Mouse (Mus musculus): ENCODE measurements around the gene Adal. TPM values are rescaled to one million over a fixed set of nuclear protein-coding genes. Genes with fewer than 3 reads are reported as not detected.

The Adal gene
- total RNA-seq, 1 experiment: 14.8 TPM

DNA sequence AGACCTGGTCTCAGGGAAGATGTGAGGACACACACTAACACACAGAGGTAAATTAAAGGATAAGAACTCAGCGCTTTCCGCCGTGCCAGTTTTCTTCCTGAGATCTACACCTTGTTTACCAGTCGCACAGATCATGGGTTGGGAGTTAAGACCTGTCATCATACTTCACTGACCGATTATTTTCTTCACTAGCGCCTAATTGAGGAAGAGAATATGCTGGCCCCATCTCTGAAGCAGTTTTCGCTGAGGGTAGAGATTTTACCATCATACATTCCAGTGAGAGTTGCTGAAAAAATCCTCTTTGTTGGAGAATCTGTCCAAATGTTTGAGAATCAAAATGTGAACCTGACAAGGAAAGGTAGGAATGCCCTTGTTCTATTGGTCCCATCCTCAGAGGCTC lies 43.9 kb downstream of the Adal start:
- no peak for TF ChIP-seq HCFC1 (IDR thresholded peaks at IDR 0.05; ENCODE audit: borderline replicate concordance, insufficient read depth, low read length)
- TF ChIP-seq MAFK (IDR thresholded peaks at IDR 0.05; ENCODE audit: insufficient read depth, low read depth, low read length): no peak
- no peak for TF ChIP-seq ZC3H11A (IDR thresholded peaks at IDR 0.05; ENCODE audit: borderline replicate concordance, low read depth, low read length)
- no peak for TF ChIP-seq ZNF384 (IDR thresholded peaks at IDR 0.05; ENCODE audit: low read depth, low read length)
- no peak for TF ChIP-seq CHD2 (IDR thresholded peaks at IDR 0.05; ENCODE audit: low read depth, low read length)
- Histone ChIP-seq H3K9ac (ENCODE audit: insufficient read depth, low read depth, low read length, poor library complexity, severe bottlenecking) (no peak overlapping the region), H3K36me3 (ENCODE audit: control insufficient read depth, insufficient read depth, low read length, poor library complexity, severe bottlenecking) (peaks cover 21% of the 10 kb centered on the region), H3K4me3 (ENCODE audit: insufficient read depth in 1 of 2, low read depth in 1 of 2, low read length in 2 of 2, poor library complexity in 1 of 2, severe bottlenecking in 1 of 2) (no peak overlapping the region), H3K9me3 (ENCODE audit: control insufficient read depth, insufficient read depth, low read depth, low read length) (no peaks in the 10 kb centered on the region), H3K4me1 (ENCODE audit: control insufficient read depth in 2 of 2, insufficient read depth in 2 of 2, low read length in 2 of 2, poor library complexity in 1 of 2) (no peaks in the 10 kb centered on the region), H3K27ac (ENCODE audit: insufficient read depth, low read depth, low read length, poor library complexity, severe bottlenecking) (no peak overlapping the region)
- in situ Hi-C loops (cut with MboI; ENCODE audit: low sequenced_read_pairs in 2 of 2, unreplicated experiment in 2 of 2): loop anchor here (10.0 kb wide), 2 partner anchors 151 to 161 kb away; no protein-coding TSS in a partner anchor
- no peak for DNase-seq (ENCODE audit: low read depth, low spot score)

DNA sequence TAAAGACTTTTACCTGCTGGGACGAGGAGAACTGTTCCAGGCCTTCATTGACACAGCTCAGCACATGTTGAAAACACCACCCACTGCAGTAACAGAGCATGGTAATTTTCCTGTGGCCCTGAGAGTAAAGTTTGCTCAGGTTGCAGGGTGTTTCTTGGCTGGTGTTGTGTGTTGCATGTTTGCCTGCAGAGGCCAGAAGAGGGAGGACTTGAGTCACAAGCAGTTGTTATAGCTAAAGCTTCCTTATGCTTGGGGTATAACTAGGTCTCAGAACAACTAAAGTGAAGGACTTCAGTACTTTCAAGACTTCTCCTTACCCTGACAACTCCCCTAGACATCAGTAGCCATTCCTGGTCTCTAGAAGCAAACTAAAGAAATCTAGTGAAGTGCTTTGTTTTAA lies 48.3 kb downstream of the Adal start:
- Histone ChIP-seq H3K4me1 (ENCODE audit: control insufficient read depth in 2 of 2, insufficient read depth in 2 of 2, low read length in 2 of 2, poor library complexity in 1 of 2) (no peaks in the 10 kb centered on the region), H3K9ac (ENCODE audit: insufficient read depth, low read depth, low read length, poor library complexity, severe bottlenecking) (no peak overlapping the region), H3K36me3 (ENCODE audit: control insufficient read depth, insufficient read depth, low read length, poor library complexity, severe bottlenecking) (peaks cover 39% of the 10 kb centered on the region), H3K27ac (ENCODE audit: insufficient read depth, low read depth, low read length, poor library complexity, severe bottlenecking) (no peak overlapping the region), H3K4me3 (ENCODE audit: insufficient read depth in 1 of 2, low read depth in 1 of 2, low read length in 2 of 2, poor library complexity in 1 of 2, severe bottlenecking in 1 of 2) (no peak overlapping the region), H3K9me3 (ENCODE audit: control insufficient read depth, insufficient read depth, low read depth, low read length) (no peaks in the 10 kb centered on the region)
- TF ChIP-seq ZC3H11A (IDR thresholded peaks at IDR 0.05; ENCODE audit: borderline replicate concordance, low read depth, low read length) (no peak), ZNF384 (IDR thresholded peaks at IDR 0.05; ENCODE audit: low read depth, low read length) (no peak), CHD2 (IDR thresholded peaks at IDR 0.05; ENCODE audit: low read depth, low read length) (no peak), HCFC1 (IDR thresholded peaks at IDR 0.05; ENCODE audit: borderline replicate concordance, insufficient read depth, low read length) (no peak), MAFK (IDR thresholded peaks at IDR 0.05; ENCODE audit: insufficient read depth, low read depth, low read length) (no peak)
- in situ Hi-C loops (cut with MboI; ENCODE audit: low sequenced_read_pairs in 2 of 2, unreplicated experiment in 2 of 2): loop anchor here (10.0 kb wide), 2 partner anchors 146 to 156 kb away; no protein-coding TSS in a partner anchor
- DNase-seq (ENCODE audit: low read depth, low spot score): no peak

DNA sequence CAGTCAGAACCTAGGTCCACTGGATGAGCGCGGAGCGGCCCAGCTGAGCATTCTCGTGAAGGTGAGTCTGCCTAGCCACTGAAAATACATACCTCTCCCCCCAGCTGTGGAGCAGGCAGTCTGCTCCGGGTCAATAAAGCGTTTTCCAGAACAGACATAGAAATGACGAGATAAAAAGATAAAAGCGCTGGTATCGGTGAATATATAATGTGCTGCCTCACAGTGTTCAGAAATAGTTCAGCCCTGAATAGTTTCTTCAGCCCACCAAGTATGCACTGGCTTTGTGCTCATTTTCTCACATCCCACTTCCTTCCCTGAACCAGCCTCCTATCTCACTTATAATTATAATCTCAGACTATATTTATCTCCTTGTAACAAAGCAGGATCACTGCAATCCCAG lies 55.2 kb downstream of the Adal start:
- Histone ChIP-seq H3K27ac (ENCODE audit: insufficient read depth, low read depth, low read length, poor library complexity, severe bottlenecking) (no peak overlapping the region), H3K36me3 (ENCODE audit: control insufficient read depth, insufficient read depth, low read length, poor library complexity, severe bottlenecking) (peaks cover 34% of the 10 kb centered on the region), H3K9me3 (ENCODE audit: control insufficient read depth, insufficient read depth, low read depth, low read length) (no peaks in the 10 kb centered on the region), H3K4me3 (ENCODE audit: insufficient read depth in 1 of 2, low read depth in 1 of 2, low read length in 2 of 2, poor library complexity in 1 of 2, severe bottlenecking in 1 of 2) (no peak overlapping the region), H3K9ac (ENCODE audit: insufficient read depth, low read depth, low read length, poor library complexity, severe bottlenecking) (no peak overlapping the region), H3K4me1 (ENCODE audit: control insufficient read depth in 2 of 2, insufficient read depth in 2 of 2, low read length in 2 of 2, poor library complexity in 1 of 2) (no peaks in the 10 kb centered on the region)
- in situ Hi-C loops (cut with MboI; ENCODE audit: low sequenced_read_pairs in 2 of 2, unreplicated experiment in 2 of 2): no loop called here
- TF ChIP-seq MAFK (IDR thresholded peaks at IDR 0.05; ENCODE audit: insufficient read depth, low read depth, low read length) (no peak), ZNF384 (IDR thresholded peaks at IDR 0.05; ENCODE audit: low read depth, low read length) (no peak), HCFC1 (IDR thresholded peaks at IDR 0.05; ENCODE audit: borderline replicate concordance, insufficient read depth, low read length) (no peak), CHD2 (IDR thresholded peaks at IDR 0.05; ENCODE audit: low read depth, low read length) (no peak), ZC3H11A (IDR thresholded peaks at IDR 0.05; ENCODE audit: borderline replicate concordance, low read depth, low read length) (no peak)
- DNase-seq (ENCODE audit: low read depth, low spot score): no peak

DNA sequence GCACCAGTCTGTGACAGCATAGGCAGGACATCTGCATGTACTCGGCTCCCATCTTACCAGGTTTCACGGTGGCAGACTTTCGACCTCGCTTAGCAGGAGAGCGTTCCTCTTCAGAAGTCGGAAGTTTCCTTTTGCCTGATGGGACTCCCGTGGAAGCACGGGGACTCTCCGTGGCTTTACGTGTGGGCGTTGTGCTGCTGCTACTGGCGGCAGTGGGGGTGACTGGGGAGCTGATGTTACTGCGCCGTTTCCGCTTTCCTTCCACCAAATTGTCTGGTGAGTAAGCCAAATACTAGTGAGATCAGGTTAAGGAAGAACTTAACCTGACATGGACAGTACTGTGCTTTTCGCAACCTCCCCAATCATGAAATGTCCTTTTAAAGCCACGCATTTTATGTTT lies 64.0 kb downstream of the Adal start:
- Histone ChIP-seq H3K9ac (ENCODE audit: insufficient read depth, low read depth, low read length, poor library complexity, severe bottlenecking) (no peak overlapping the region), H3K9me3 (ENCODE audit: control insufficient read depth, insufficient read depth, low read depth, low read length) (no peaks in the 10 kb centered on the region), H3K4me3 (ENCODE audit: insufficient read depth in 1 of 2, low read depth in 1 of 2, low read length in 2 of 2, poor library complexity in 1 of 2, severe bottlenecking in 1 of 2) (no peak overlapping the region), H3K4me1 (ENCODE audit: control insufficient read depth in 2 of 2, insufficient read depth in 2 of 2, low read length in 2 of 2, poor library complexity in 1 of 2) (no peaks in the 10 kb centered on the region), H3K36me3 (ENCODE audit: control insufficient read depth, insufficient read depth, low read length, poor library complexity, severe bottlenecking) (peaks cover 28% of the 10 kb centered on the region), H3K27ac (ENCODE audit: insufficient read depth, low read depth, low read length, poor library complexity, severe bottlenecking) (no peak overlapping the region)
- no peak for DNase-seq (ENCODE audit: low read depth, low spot score)
- no peak for TF ChIP-seq CHD2 (IDR thresholded peaks at IDR 0.05; ENCODE audit: low read depth, low read length)
- TF ChIP-seq ZC3H11A (IDR thresholded peaks at IDR 0.05; ENCODE audit: borderline replicate concordance, low read depth, low read length): no peak
- TF ChIP-seq MAFK (IDR thresholded peaks at IDR 0.05; ENCODE audit: insufficient read depth, low read depth, low read length): no peak
- no peak for TF ChIP-seq ZNF384 (IDR thresholded peaks at IDR 0.05; ENCODE audit: low read depth, low read length)
- TF ChIP-seq HCFC1 (IDR thresholded peaks at IDR 0.05; ENCODE audit: borderline replicate concordance, insufficient read depth, low read length): no peak
- in situ Hi-C loops (cut with MboI; ENCODE audit: low sequenced_read_pairs in 2 of 2, unreplicated experiment in 2 of 2): no loop called here

Other genes starting within 250 kb of the Adal start
- 21.5 and 21.9 TPM in 2 replicates for gene Ubr1, start 169.7 kb upstream of the Adal start, total RNA-seq (2012; rRNA removed)
- 3.6 and 5.0 TPM in 2 replicates for gene Tmem62, start 163.4 kb upstream of the Adal start, total RNA-seq (2012; rRNA removed)
- gene Ccndbp1, start 132.0 kb upstream of the Adal start, total RNA-seq (2012; rRNA removed): 21.4 and 23.0 TPM in 2 replicates
- gene Epb42, start 103.4 kb upstream of the Adal start, total RNA-seq (2012; rRNA removed): not detected in 2 replicates
- not detected in 2 replicates for gene Tgm5, start 54.6 kb upstream of the Adal start, total RNA-seq (2012; rRNA removed)
- not detected in 2 replicates for gene Tgm7, start 30.6 kb upstream of the Adal start, total RNA-seq (2012; rRNA removed)
- gene Lcmt2, start 225 bp downstream of the Adal start, total RNA-seq (2012; rRNA removed): 12.5 and 15.0 TPM in 2 replicates
- 38.1 and 45.9 TPM in 2 replicates for gene Tubgcp4, start 30.2 kb downstream of the Adal start, total RNA-seq (2012; rRNA removed)
- 3.5 and 5.0 TPM in 2 replicates for gene Zscan29, start 30.7 kb downstream of the Adal start, total RNA-seq (2012; rRNA removed)
- 47.6 and 63.3 TPM in 2 replicates for gene Trp53bp1, start 131.0 kb downstream of the Adal start, total RNA-seq (2012; rRNA removed)
- gene Map1a, start 149.2 kb downstream of the Adal start, total RNA-seq (2012; rRNA removed): 4.3 and 4.4 TPM in 2 replicates
- gene Ppip5k1, start 215.0 kb downstream of the Adal start, total RNA-seq (2012; rRNA removed): 7.6 and 8.8 TPM in 2 replicates
- gene Ckmt1, start 217.3 kb downstream of the Adal start, total RNA-seq (2012; rRNA removed): 8.3 and 11.3 TPM in 2 replicates
- gene Strc, start 246.7 kb downstream of the Adal start, total RNA-seq (2012; rRNA removed): 0.09 TPM in 1 of 2 replicates, not detected in the other

Data from ES-E14 (cell line).